Mouse (Mus musculus): Measurements from ENCODE around the gene Lect2.

- TF ChIP-seq CTCF (IDR thresholded peaks at IDR 0.05; ENCODE audit: low read depth): no peak
- TF ChIP-seq EP300 (IDR thresholded peaks at IDR 0.05; ENCODE audit: low read depth): no peak
Measured at GRCm38 (mm10) chr13:56588454-56589117, 40.3 kb upstream of the Lect2 start.
